Mouse (Mus musculus) right cerebral cortex, adult 18-20 months (tissue): Measurements from ENCODE around the gene Emid1.

Experiments
- DNase-seq: peaks from one replicate; pipeline ENCODE4 v3.0.0; 2022; ENCODE audit warnings: mixed read lengths

Emid1 gene

GRCm38 (mm10) chr11:5062326-5062725, 89.7 kb downstream of the Emid1 start:
- no peak for DNase-seq

DNA sequence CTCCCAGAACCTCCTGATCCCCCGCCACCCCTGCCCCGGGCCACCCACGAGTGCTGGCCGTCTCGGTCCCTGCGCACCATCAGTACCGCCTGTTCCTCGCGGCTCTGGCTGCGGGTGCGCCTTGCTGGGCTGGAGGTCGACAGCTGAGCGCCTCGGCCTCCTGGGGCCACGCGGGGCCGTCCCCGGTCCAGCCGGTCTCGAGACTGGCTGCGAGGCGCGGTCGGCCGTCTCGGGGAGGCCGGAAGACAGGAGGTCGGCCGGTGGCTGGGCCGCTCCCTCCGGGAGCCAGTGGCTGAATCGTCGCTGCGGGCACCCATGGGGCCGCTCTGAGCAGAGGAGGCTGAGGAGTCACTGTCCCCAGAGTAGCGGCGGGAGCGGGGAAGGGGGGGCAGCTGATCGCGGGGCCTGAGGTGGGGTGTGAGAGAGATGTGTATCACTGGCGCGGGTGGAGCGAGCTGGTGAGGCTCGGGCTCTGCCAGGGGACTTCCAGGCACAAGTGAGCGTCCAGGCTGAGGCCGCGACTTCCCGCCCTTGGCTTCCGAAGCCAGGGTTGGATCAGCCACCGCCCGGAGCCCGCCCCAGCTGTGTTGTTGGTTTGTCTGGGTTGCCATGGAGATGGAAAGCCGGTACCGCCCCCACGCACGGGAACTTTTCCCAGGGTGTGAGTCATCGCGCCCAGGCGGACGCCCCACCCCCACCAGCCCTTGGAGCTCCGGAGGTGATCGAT, 90.5 kb downstream of the Emid1 start:
- peak; percentile 96 for DNase-seq

DNA sequence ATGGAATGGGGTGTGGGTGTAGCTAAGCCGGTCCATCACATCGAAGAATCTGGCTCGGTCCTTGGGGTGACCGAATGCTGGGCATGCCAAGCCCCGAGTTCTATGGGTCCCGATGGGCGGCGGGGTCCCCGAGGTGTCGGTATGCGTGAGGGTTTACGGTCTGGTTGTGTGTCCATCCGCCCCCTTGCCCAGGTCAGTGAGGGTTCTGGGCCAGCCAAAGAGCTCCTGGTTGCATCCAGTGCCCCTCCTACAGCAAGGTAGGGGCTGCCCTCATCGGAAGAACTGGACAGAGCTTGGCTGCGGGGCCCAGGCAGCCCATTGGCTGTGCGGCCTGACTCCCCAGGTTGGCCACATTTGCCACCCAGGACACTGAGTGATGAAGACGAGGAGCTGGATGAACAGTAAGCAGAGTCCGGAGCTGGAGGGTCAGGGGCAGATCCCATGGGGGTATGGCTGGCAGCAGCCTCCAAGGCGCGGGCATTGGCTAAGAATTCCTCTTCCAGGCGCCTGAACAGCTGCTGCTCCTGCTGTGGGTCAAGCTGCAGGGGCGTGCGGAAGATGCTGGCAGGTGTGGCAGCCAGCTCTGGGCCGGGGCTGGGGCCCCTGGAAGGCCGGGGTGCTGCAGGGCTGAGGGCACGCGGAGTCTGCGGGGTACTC, 91.2 kb downstream of the Emid1 start:
- DNase-seq: no peak

DNA sequence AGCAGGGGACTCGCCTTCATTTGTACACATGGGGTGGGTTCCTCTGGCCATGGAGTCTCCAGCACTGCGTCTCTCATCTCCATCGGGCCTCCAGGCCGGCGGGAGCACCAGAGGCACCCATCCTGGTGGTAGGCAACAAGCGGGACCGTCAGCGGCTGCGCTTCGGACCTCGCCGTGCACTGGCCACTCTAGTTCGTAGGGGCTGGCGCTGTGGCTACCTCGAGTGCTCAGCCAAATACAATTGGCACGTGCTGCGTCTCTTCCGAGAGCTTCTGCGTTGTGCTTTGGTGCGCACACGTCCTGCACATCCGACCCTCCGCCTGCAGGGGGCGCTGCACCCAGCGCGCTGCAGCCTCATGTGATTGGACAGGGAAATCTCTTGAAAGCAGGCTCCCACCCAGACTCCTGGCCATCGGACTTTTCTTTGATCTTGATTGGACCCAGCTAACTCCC, 92.3 kb downstream of the Emid1 start:
- peak; percentile 63 for DNase-seq

GRCm38 (mm10) chr11:5059230-5059629, 92.8 kb downstream of the Emid1 start:
- DNase-seq: no peak

GRCm38 (mm10) chr11:5058783-5059182, 93.3 kb downstream of the Emid1 start:
- DNase-seq: no peak

GRCm38 (mm10) chr11:5057856-5058641, 94.0 kb downstream of the Emid1 start, which contains the start of gene Rasl10a:
Gene Rasl10a, plus strand, starts transcription at chr11:5058128.
- DNase-seq: peak; percentile 62

DNA sequence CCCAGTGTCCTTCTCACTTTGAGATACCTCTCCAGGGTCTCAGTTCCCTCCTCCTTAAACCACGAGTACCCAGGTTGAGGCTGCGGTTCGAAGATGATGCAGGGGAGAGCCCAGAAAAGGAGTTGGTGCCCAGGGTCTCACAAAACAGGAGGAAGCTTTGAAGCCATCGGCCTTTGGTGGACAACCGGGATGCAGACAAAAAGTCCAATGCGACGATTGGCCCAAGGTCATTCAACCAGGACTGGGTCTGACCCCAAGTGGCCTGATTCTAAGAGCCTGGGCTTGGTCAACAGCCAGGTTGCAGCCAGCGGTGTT, 94.6 kb downstream of the Emid1 start:
- no peak for DNase-seq

DNA sequence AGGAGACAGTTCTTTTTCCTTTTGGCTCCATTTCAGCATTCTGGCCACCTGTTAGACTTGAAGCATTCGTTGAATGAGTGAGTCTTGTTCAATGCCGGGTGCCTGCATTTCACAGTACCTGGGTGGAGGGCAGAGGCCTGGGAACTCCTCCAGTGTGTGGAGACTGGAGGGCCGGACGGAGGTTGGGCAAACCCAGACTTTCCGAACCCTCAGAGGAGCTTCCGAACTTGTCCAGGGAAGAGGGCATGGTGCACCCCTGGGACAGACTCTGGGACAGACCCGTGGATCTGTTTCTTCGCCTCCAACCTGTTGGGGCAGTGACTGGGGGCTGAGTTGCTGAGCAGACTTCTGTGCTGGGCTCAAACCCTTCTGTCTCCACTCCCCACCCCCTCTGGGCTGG, 95.0 kb downstream of the Emid1 start:
- no peak for DNase-seq
